ENCODE assay signal across 8 mouse cellular contexts in genomic region chr9:44707749-44708428, GRCm38 (mm10). TPM values are rescaled to one million over a fixed set of nuclear protein-coding genes. Genes with fewer than 3 reads are reported as not detected.
DNase-seq lines count a peak whose midpoint lies in the region; ATAC-seq lines count a peak whose summit lies in the region.

No protein-coding gene starts in this region.

- H3K9me3 ChIP-seq in kidney, embryonic 16.5 days (ENCODE audit: low read length) = no peaks in the 10 kb centered on the region
- H3K9me3 ChIP-seq in embryonic facial prominence, embryonic 12.5 days = no peaks in the 10 kb centered on the region
- no peaks in the 10 kb centered on the region for H3K9me3 ChIP-seq in hindbrain, embryonic 13.5 days
- H3K9me3 ChIP-seq in midbrain, embryonic 13.5 days = no peaks in the 10 kb centered on the region

- peak overlapping the region; percentile 53 for H3K4me3 ChIP-seq in kidney, embryonic 16.5 days (ENCODE audit: low read length)
- peak overlapping the region; percentile 38 for H3K4me3 ChIP-seq in embryonic facial prominence, embryonic 12.5 days
- H3K4me3 ChIP-seq in hindbrain, embryonic 13.5 days = peak overlapping the region; percentile 27
- peak overlapping the region; percentile 24 for H3K4me3 ChIP-seq in midbrain, embryonic 13.5 days (replicated peaks)

- H3K27ac ChIP-seq in kidney, embryonic 16.5 days (ENCODE audit: low read length) = 0 out of 2 replicates have a peak overlapping the region, but pooled peaks have one; percentile 27
- peak overlapping the region; percentile 85 for H3K27ac ChIP-seq in embryonic facial prominence, embryonic 12.5 days
- H3K27ac ChIP-seq in hindbrain, embryonic 13.5 days = no peak overlapping the region; the same call in 1 of the 2 replicates
- H3K27ac ChIP-seq in midbrain, embryonic 13.5 days = no peak overlapping the region

- H3K4me1 ChIP-seq in kidney, embryonic 16.5 days (ENCODE audit: insufficient read depth, low read length) = peaks cover 16% of the 10 kb centered on the region
- H3K4me1 ChIP-seq in embryonic facial prominence, embryonic 12.5 days = peaks cover 27% of the 10 kb centered on the region
- peaks cover 23% of the 10 kb centered on the region for H3K4me1 ChIP-seq in hindbrain, embryonic 13.5 days (replicated peaks)
- H3K4me1 ChIP-seq in midbrain, embryonic 13.5 days (replicated peaks) = peaks cover 24% of the 10 kb centered on the region

- peaks cover 41% of the 10 kb centered on the region for H3K36me3 ChIP-seq in kidney, embryonic 16.5 days (ENCODE audit: insufficient read depth, low read length)
- peaks cover 77% of the 10 kb centered on the region for H3K36me3 ChIP-seq in embryonic facial prominence, embryonic 12.5 days
- H3K36me3 ChIP-seq in hindbrain, embryonic 13.5 days = peaks cover 90% of the 10 kb centered on the region
- peaks cover 86% of the 10 kb centered on the region for H3K36me3 ChIP-seq in midbrain, embryonic 13.5 days

- 14% methylated on average over 28 of the region's 28 CpGs for WGBS in kidney, embryonic 16.5 days
- 29% methylated on average over 28 of the region's 28 CpGs for WGBS in embryonic facial prominence, embryonic 12.5 days
- WGBS in hindbrain, embryonic 13.5 days = 20% methylated on average over 28 of the region's 28 CpGs
- 17% methylated on average over 28 of the region's 28 CpGs for WGBS in midbrain, embryonic 13.5 days

- peak overlapping the region; percentile 65 for H3K4me2 ChIP-seq in kidney, embryonic 16.5 days (replicated peaks; ENCODE audit: low read depth, low read length)
- peak overlapping the region; percentile 72 for H3K4me2 ChIP-seq in embryonic facial prominence, embryonic 12.5 days (replicated peaks)
- peak overlapping the region; percentile 55 for H3K4me2 ChIP-seq in hindbrain, embryonic 13.5 days
- H3K4me2 ChIP-seq in midbrain, embryonic 13.5 days (replicated peaks) = peak overlapping the region; percentile 52

- no peak for DNase-seq in kidney, postnatal 14 days
- DNase-seq in layer of hippocampus, adult 8-10 months (ENCODE audit: low spot score in 2 of 2) = no peak
- DNase-seq in thymus, postnatal 4 days = no peak
- DNase-seq in adrenal gland, postnatal 4 days (ENCODE audit: low spot score in 2 of 2) = no peak

- peak overlapping the region; percentile 58 for H3K9ac ChIP-seq in kidney, embryonic 16.5 days (replicated peaks; ENCODE audit: low read length)
- H3K9ac ChIP-seq in embryonic facial prominence, embryonic 12.5 days = peak overlapping the region; percentile 56
- H3K9ac ChIP-seq in hindbrain, embryonic 13.5 days = peak overlapping the region; percentile 65
- peak overlapping the region; percentile 49; the same call in 1 of the 2 replicates for H3K9ac ChIP-seq in midbrain, embryonic 13.5 days (replicated peaks)

- no peaks in the 10 kb centered on the region for H3K27me3 ChIP-seq in kidney, embryonic 16.5 days (ENCODE audit: insufficient read depth, low read length)
- no peaks in the 10 kb centered on the region for H3K27me3 ChIP-seq in embryonic facial prominence, embryonic 12.5 days
- peaks cover 4% of the 10 kb centered on the region; the same call in 1 of the 2 replicates for H3K27me3 ChIP-seq in hindbrain, embryonic 13.5 days
- H3K27me3 ChIP-seq in midbrain, embryonic 13.5 days = no peaks in the 10 kb centered on the region; the same call in 1 of the 2 replicates

- peak; percentile 52 for ATAC-seq in kidney, embryonic 16.5 days (ENCODE audit: low FRiP score, low TSS enrichment)
- peak; percentile 28; the same call in 1 of the 2 replicates for ATAC-seq in embryonic facial prominence, embryonic 12.5 days (ENCODE audit: insufficient number of reproducible peaks, insufficient read depth, low FRiP score, low TSS enrichment)
- peak; percentile 39 for ATAC-seq in hindbrain, embryonic 13.5 days (ENCODE audit: low FRiP score)
- peak; percentile 47 for ATAC-seq in midbrain, embryonic 13.5 days

RNA-seq across cellular contexts. Expression of gene Phldb1, which starts 27.1 kb away (rescaled TPM):
- polyA plus RNA-seq in kidney, embryonic 16.5 days (2015; fragmentation: Nextera tagmentation; extraction: Ambion mirVana) = 37.0 and 37.6 TPM in 2 replicates
- polyA plus RNA-seq in embryonic facial prominence, embryonic 12.5 days (2016; fragmentation: Nextera tagmentation; extraction: Ambion mirVana) = 57.1 and 60.7 TPM in 2 replicates
- polyA plus RNA-seq in hindbrain, embryonic 13.5 days (2015; fragmentation: Nextera tagmentation; extraction: Ambion mirVana) = 44.5 and 48.8 TPM in 2 replicates
- polyA plus RNA-seq in midbrain, embryonic 13.5 days (2015; fragmentation: Nextera tagmentation; extraction: Ambion mirVana) = 47.9 and 55.5 TPM in 2 replicates
- 100 to 1,000 TPM in 2 of 4 experiments, 10 to 100 TPM in 2; 84.1 to 114 (median 102) TPM for total RNA-seq in layer of hippocampus, adult 8-10 months (2022)
- total RNA-seq in adrenal gland, postnatal 4 days (2021) = 10 to 100 TPM; 58.5 to 76.1 TPM

RNA-seq across cellular contexts. Expression of gene Treh, which starts 34.9 kb away (rescaled TPM):
- polyA plus RNA-seq in kidney, embryonic 16.5 days (2015; fragmentation: Nextera tagmentation; extraction: Ambion mirVana) = 0.17 TPM in 1 of 2 replicates, not detected in the other
- not detected in 2 replicates for polyA plus RNA-seq in embryonic facial prominence, embryonic 12.5 days (2016; fragmentation: Nextera tagmentation; extraction: Ambion mirVana)
- not detected in 2 replicates for polyA plus RNA-seq in hindbrain, embryonic 13.5 days (2015; fragmentation: Nextera tagmentation; extraction: Ambion mirVana)
- polyA plus RNA-seq in midbrain, embryonic 13.5 days (2015; fragmentation: Nextera tagmentation; extraction: Ambion mirVana) = not detected in 2 replicates
- total RNA-seq in layer of hippocampus, adult 8-10 months (2022) = not detected
- not detected for total RNA-seq in adrenal gland, postnatal 4 days (2021)

RNA-seq across cellular contexts. Expression of gene Arcn1, which starts 59.8 kb away (rescaled TPM):
- 217 and 219 TPM in 2 replicates for polyA plus RNA-seq in kidney, embryonic 16.5 days (2015; fragmentation: Nextera tagmentation; extraction: Ambion mirVana)
- 193 and 197 TPM in 2 replicates for polyA plus RNA-seq in embryonic facial prominence, embryonic 12.5 days (2016; fragmentation: Nextera tagmentation; extraction: Ambion mirVana)
- polyA plus RNA-seq in hindbrain, embryonic 13.5 days (2015; fragmentation: Nextera tagmentation; extraction: Ambion mirVana) = 142 and 143 TPM in 2 replicates
- polyA plus RNA-seq in midbrain, embryonic 13.5 days (2015; fragmentation: Nextera tagmentation; extraction: Ambion mirVana) = 142 and 145 TPM in 2 replicates
- total RNA-seq in layer of hippocampus, adult 8-10 months (2022) = 100 to 1,000 TPM in 2 of 4 experiments, 10 to 100 TPM in 2; 94.1 to 110 (median 101) TPM
- 100 to 1,000 TPM; 157 to 158 TPM for total RNA-seq in adrenal gland, postnatal 4 days (2021)

RNA-seq across cellular contexts. Expression of gene Ift46, which starts 59.8 kb away (rescaled TPM):
- 100 and 111 TPM in 2 replicates for polyA plus RNA-seq in kidney, embryonic 16.5 days (2015; fragmentation: Nextera tagmentation; extraction: Ambion mirVana)
- 151 and 153 TPM in 2 replicates for polyA plus RNA-seq in embryonic facial prominence, embryonic 12.5 days (2016; fragmentation: Nextera tagmentation; extraction: Ambion mirVana)
- polyA plus RNA-seq in hindbrain, embryonic 13.5 days (2015; fragmentation: Nextera tagmentation; extraction: Ambion mirVana) = 158 and 163 TPM in 2 replicates
- polyA plus RNA-seq in midbrain, embryonic 13.5 days (2015; fragmentation: Nextera tagmentation; extraction: Ambion mirVana) = 171 and 183 TPM in 2 replicates
- total RNA-seq in layer of hippocampus, adult 8-10 months (2022) = 10 to 100 TPM; 67.4 to 77.6 (median 70.5) TPM
- total RNA-seq in adrenal gland, postnatal 4 days (2021) = 100 to 1,000 TPM; 122 to 127 TPM

Comparison
In these comparisons a context has a peak if more than half of its experiments do, and no peak if none do; other contexts are left out.
1. H3K27ac ChIP-seq: peak in kidney, embryonic 16.5 days (single experiment) and embryonic facial prominence, embryonic 12.5 days (single experiment); none in hindbrain, embryonic 13.5 days (single experiment) and midbrain, embryonic 13.5 days (single experiment).
2. Peak in every context shown above with its lines, with median percentiles within 50 percentile points of each other: ATAC-seq, H3K4me2 ChIP-seq, H3K4me3 ChIP-seq and H3K9ac ChIP-seq.